Mouse (Mus musculus) heart, adult 2 months (tissue): Measurements from ENCODE around the gene Arl1. TPM values are rescaled to one million over a fixed set of nuclear protein-coding genes. Genes with fewer than 3 reads are reported as not detected.

Source experiments
- DNase-seq, 2 experiments: peaks; one replicate each; pipeline ENCODE4 v3.0.0; 2021
- H3K27ac ChIP-seq: fragments of 200-600 bp; 2 replicates; pipeline ENCODE4 v1.8.1; 2022
- H3K27me3 ChIP-seq: fragments of 200-500 bp; 2 replicates; pipeline ENCODE4 v1.6.1; 2012; ENCODE audit warnings: mild to moderate bottlenecking, low read length, inconsistent platforms, mixed read lengths; ENCODE audit not compliant: control insufficient read depth, insufficient read depth
- H3K36me3 ChIP-seq: fragments of 200-500 bp; 2 replicates; pipeline ENCODE4 v1.6.1; 2012; ENCODE audit warnings: low read length, inconsistent platforms; ENCODE audit not compliant: control insufficient read depth, insufficient read depth
- H3K4me1 ChIP-seq: fragments of 200-500 bp; 2 replicates; pipeline ENCODE4 v1.6.1; 2011; ENCODE audit warnings: low read length; ENCODE audit not compliant: control insufficient read depth, insufficient read depth
- H3K4me3 ChIP-seq: fragments of 200-600 bp; 2 replicates; pipeline ENCODE4 v1.8.1; 2022
- H3K79me2 ChIP-seq: fragments of 200-500 bp; replicated peaks from 2 replicates; pipeline ENCODE4 v1.6.1; 2012; ENCODE audit warnings: mild to moderate bottlenecking, inconsistent platforms, low read length, moderate library complexity, mixed read lengths; ENCODE audit not compliant: control insufficient read depth, insufficient read depth
- H3K9ac ChIP-seq: fragments of 200-500 bp; 2 replicates; pipeline ENCODE4 v1.6.1; 2012; ENCODE audit warnings: low read depth, mild to moderate bottlenecking, control low read depth, inconsistent platforms, low read length, mixed read lengths
- CTCF ChIP-seq: fragments of 200-600 bp; IDR thresholded peaks from 2 replicates; pipeline ENCODE4 v1.8.1; 2022; ENCODE audit warnings: antibody characterized with exemption, mild to moderate bottlenecking, moderate library complexity
- EP300 ChIP-seq: fragments of 200-500 bp; IDR thresholded peaks from 2 replicates; pipeline ENCODE4 v1.6.1; 2011; ENCODE audit warnings: low read depth, low read length, control low read depth; ENCODE audit not compliant: insufficient read depth
- POLR2A ChIP-seq: fragments of 200-500 bp; IDR thresholded peaks from 2 replicates; pipeline ENCODE4 v1.6.1; 2011; ENCODE audit warnings: mild to moderate bottlenecking, low read depth, low read length, control low read depth; ENCODE audit not compliant: insufficient read depth
- WGBS: fragments of 180-500 bp; shearing (Covaris S2); methylation state at CpG from one replicate; pipeline ENCODE4 v1.1.7; 2018; 5-methylcytosine and 5-hydroxymethylcytosine counted together
- intact Hi-C: fragments of 180-260 bp; cut with DNase I; formaldehyde crosslinking; loops from one replicate; pipeline ENCODE4 v1.15.1; 2025
- long read RNA-seq: library from polyadenylated mRNA; stranded (forward); transcript quantifications from one replicate; pipeline ENCODE4 v2.0.0, GENCODE M21; 2021
- polyA plus RNA-seq: library from polyadenylated mRNA; depleted of rRNA; stranded (reverse); fragments of >200 nt; gene quantifications from 2 replicates; pipeline ENCODE4 v1.2.3, GENCODE M21; 2012; rRNA removed
- total RNA-seq, 2 experiments: library from RNA; stranded (reverse); gene quantifications; 2 replicates each; pipeline ENCODE4 v1.2.3; 2021

The Arl1 gene
- 10 to 100 TPM; 80.3 to 89.2 TPM for total RNA-seq
- polyA plus RNA-seq, result 26.1 and 61.1 TPM in 2 replicates
- long read RNA-seq, transcript Arl1-202 (6 exons, 2,080 nt), result major isoform, 176 of 190 reads
- long read RNA-seq, partial matches to known transcripts, result 4 of 190 reads
- long read RNA-seq, other reads (novel, unspliced or antisense), result 10 of 190 reads

GRCm38 (mm10) chr10:88730571-88731495 lies at the start of gene Arl1:
TSS of gene Arl1 (plus strand) at chr10:88730858.
- Histone ChIP-seq H3K36me3 (no peaks in the 10 kb centered on the region; the same call in 1 of the 2 replicates), H3K4me3 (peak within 1 kb of the TSS; percentile 87), H3K27ac (peak within 1 kb of the TSS; percentile 96), H3K79me2 (peaks cover 1% of the 10 kb centered on the region; the same call in 1 of the 2 replicates), H3K4me1 (peaks cover 1% of the 10 kb centered on the region; the same call in 1 of the 2 replicates), H3K27me3 (no peaks in the 10 kb centered on the region), H3K9ac (peak within 1 kb of the TSS; percentile 95)
- 1% methylated on average over 65 of the region's 65 CpGs for WGBS
- no peak for TF ChIP-seq EP300
- TF ChIP-seq POLR2A, result peak; percentile 81
- TF ChIP-seq CTCF, result peak; percentile 39
- DNase-seq, result peak; percentile 94 to 97
- intact Hi-C loops, result loop anchor here (2.0 to 5.0 kb wide), 3 partner anchors 96 to 352 kb away; partner anchors contain the start of genes Chpt1, Dram1, Gnptab and Utp20

GRCm38 (mm10) chr10:88682904-88683563 lies 47.6 kb upstream of the Arl1 start:
- 41% methylated on average over 4 of the region's 4 CpGs for WGBS
- intact Hi-C loops, result no loop called here
- no peak overlapping the region for H3K27ac ChIP-seq
- no peak for DNase-seq
- H3K4me1 ChIP-seq, result no peaks in the 10 kb centered on the region
- no peaks in the 10 kb centered on the region for H3K79me2 ChIP-seq
- no peak overlapping the region for H3K9ac ChIP-seq
- TF ChIP-seq EP300 (no peak), CTCF (no peak), POLR2A (no peak)
- H3K4me3 ChIP-seq, result no peak overlapping the region
- no peaks in the 10 kb centered on the region for H3K27me3 ChIP-seq
- H3K36me3 ChIP-seq, result no peaks in the 10 kb centered on the region

- no peak for DNase-seq
- Histone ChIP-seq H3K4me1 (no peaks in the 10 kb centered on the region), H3K79me2 (no peaks in the 10 kb centered on the region), H3K36me3 (no peaks in the 10 kb centered on the region), H3K9ac (no peak within 1 kb of the TSS), H3K4me3 (no peak within 1 kb of the TSS), H3K27me3 (no peaks in the 10 kb centered on the region), H3K27ac (no peak within 1 kb of the TSS)
- WGBS, result 55% methylated on average over 5 of the region's 5 CpGs
- intact Hi-C loops, result no loop called here
- TF ChIP-seq EP300 (no peak), CTCF (no peak), POLR2A (no peak)
These were observed 45.7 kb upstream of the Arl1 start, which contains the start of gene Spic for GRCm38 (mm10) chr10:88684925-88685324. TSS of gene Spic (minus strand) at chr10:88685015.

- TF ChIP-seq CTCF (no peak), POLR2A (no peak), EP300 (no peak)
- H3K4me3 ChIP-seq, result no peak overlapping the region
- H3K36me3 ChIP-seq, result no peaks in the 10 kb centered on the region
- H3K27ac ChIP-seq, result no peak overlapping the region
- WGBS, result 77% methylated on average over 6 of the region's 6 CpGs
- no peak overlapping the region for H3K9ac ChIP-seq
- intact Hi-C loops, result no loop called here
- no peaks in the 10 kb centered on the region for H3K4me1 ChIP-seq
- H3K79me2 ChIP-seq, result no peaks in the 10 kb centered on the region
- H3K27me3 ChIP-seq, result no peaks in the 10 kb centered on the region
- no peak for DNase-seq
These were observed 29.7 kb upstream of the Arl1 start for GRCm38 (mm10) chr10:88700938-88701337.

GRCm38 (mm10) chr10:88708671-88709523 lies 21.8 kb upstream of the Arl1 start:
- intact Hi-C loops, result no loop called here
- Histone ChIP-seq H3K27me3 (no peaks in the 10 kb centered on the region), H3K27ac (no peak overlapping the region), H3K79me2 (no peaks in the 10 kb centered on the region), H3K36me3 (no peaks in the 10 kb centered on the region), H3K9ac (no peak overlapping the region), H3K4me1 (no peaks in the 10 kb centered on the region), H3K4me3 (no peak overlapping the region)
- no peak for TF ChIP-seq CTCF
- no peak for TF ChIP-seq EP300
- no peak for TF ChIP-seq POLR2A
- no peak for DNase-seq
- 49% methylated on average over 10 of the region's 10 CpGs for WGBS
